Mouse (Mus musculus) neutrophil, adult 5-6 weeks (primary cell): ENCODE data around the gene St14. TPM values are rescaled to one million over a fixed set of nuclear protein-coding genes. Genes with fewer than 3 reads are reported as not detected.

ENCODE experiments used
- total RNA-seq: library from RNA; stranded (forward); fragments of 200-1000 nt; gene quantifications from 2 replicates; pipeline ENCODE4 v1.2.3, GENCODE M21; 2017

The St14 gene
- total RNA-seq, 1 experiment from 2014 or later: 9.1 TPM

Other genes starting within 250 kb of the St14 start
- gene Adamts15, start 209.4 kb downstream of the St14 start, total RNA-seq: 0.12 TPM in 1 of 2 replicates, not detected in the other
- not detected in 2 replicates for gene Adamts8, start 189.3 kb downstream of the St14 start, total RNA-seq
- 38.8 and 47.5 TPM in 2 replicates for gene Zbtb44, start 101.2 kb downstream of the St14 start, total RNA-seq
- gene Aplp2, start 80.0 kb upstream of the St14 start, total RNA-seq: 59.2 and 67.0 TPM in 2 replicates
- gene Prdm10, start 148.7 kb upstream of the St14 start, total RNA-seq: 15.8 and 18.6 TPM in 2 replicates